ENCODE assay signal across 19 mouse cellular contexts in genomic region chr15:95948411-95948810, GRCm38 (mm10).
"Had no signal": no experiment of that assay in that cellular context is flagged by ENCODE, and none has a peak within 500 bp of the region (broad histone marks: within the 10 kb centered on the region; RNA-seq: fewer than 3 reads in every experiment).

No protein-coding gene starts in this region.

- H3K9me3 ChIP-seq: limb, embryonic 12.5 days; limb, embryonic 15.5 days; megakaryocyte, embryonic 14.5 days; midbrain, embryonic 10.5 days; midbrain, embryonic 13.5 days; neural tube, embryonic 13.5 days had no signal

- H3K4me3 ChIP-seq: left cerebral cortex, adult 2 months; limb, embryonic 12.5 days; limb, embryonic 15.5 days; megakaryocyte, embryonic 14.5 days; midbrain, embryonic 10.5 days; midbrain, embryonic 13.5 days; myocyte; neural tube, embryonic 13.5 days had no signal

- H3K27me3 ChIP-seq: limb, embryonic 12.5 days; limb, embryonic 15.5 days; megakaryocyte, embryonic 14.5 days; midbrain, embryonic 13.5 days; neural tube, embryonic 13.5 days had no signal

- DNase-seq: kidney, adult 18-20 months; kidney, adult 9 months; kidney, postnatal 14 days; kidney, postnatal 4 days; layer of hippocampus, postnatal 36 days; left cerebral cortex, postnatal 4 days; liver, postnatal 0 days; lung, embryonic 14.5 days; retina, postnatal 1 day; thymus, adult 18-20 months; thymus, postnatal 4 days had no signal
